Mouse (Mus musculus): ENCODE measurements at regions not wholly inside any gene's neighbourhood (a gene's known extent, or its start where the extent isn't known, plus 50 kb on each side); places are given as distances from the start of the nearest gene placed in this dataset.

- TF ChIP-seq CTCF (IDR thresholded peaks at IDR 0.05) (no peak), EP300 (IDR thresholded peaks at IDR 0.05; ENCODE audit: insufficient read depth, low read depth, low read length) (no peak), POLR2A (IDR thresholded peaks at IDR 0.05; ENCODE audit: insufficient read depth, low read depth, low read length) (no peak)
Measured at GRCm38 (mm10) chr5:4474255-4474654, 282.1 kb downstream of the Mterf1b start.
